Mouse (Mus musculus): Measurements from ENCODE around the gene Zfp207.

GRCm38 (mm10) chr11:80419743-80420142 lies 36.7 kb downstream of the Zfp207 start:
- TF ChIP-seq TBP (IDR thresholded peaks at IDR 0.05; ENCODE audit: low read depth, low read length) (no peak), ZC3H11A (IDR thresholded peaks at IDR 0.05; ENCODE audit: low read depth, low read length) (no peak), MYC (IDR thresholded peaks at IDR 0.05; ENCODE audit: low read depth, low read length) (no peak), CTCF (IDR thresholded peaks at IDR 0.05 in 2 of 3, conservative IDR thresholded peaks at IDR 0.05 in 1 of 3; ENCODE audit: control insufficient read depth in 1 of 3, insufficient read depth in 1 of 3, low read depth in 2 of 3, low read length in 3 of 3, poor library complexity in 1 of 3, severe bottlenecking in 1 of 3) (no peak), ZMIZ1 (IDR thresholded peaks at IDR 0.05; ENCODE audit: low read depth, low read length) (no peak), POLR2A (IDR thresholded peaks at IDR 0.05; ENCODE audit: control insufficient read depth in 1 of 2, insufficient read depth in 1 of 2, low read depth in 1 of 2, low read length in 2 of 2, poor library complexity in 1 of 2) (no peak), EP300 (IDR thresholded peaks at IDR 0.05; ENCODE audit: low read depth in 1 of 2, low read length in 2 of 2) (no peak), CHD2 (IDR thresholded peaks at IDR 0.05; ENCODE audit: low read length) (no peak), USF1 (IDR thresholded peaks at IDR 0.05; ENCODE audit: low read depth, low read length) (no peak), UBTF (IDR thresholded peaks at IDR 0.05; ENCODE audit: borderline replicate concordance, insufficient read depth, low read depth, low read length) (no peak), CHD1 (IDR thresholded peaks at IDR 0.05; ENCODE audit: low read depth, low read length) (no peak), HCFC1 (IDR thresholded peaks at IDR 0.05; ENCODE audit: low read depth, low read length) (no peak), RCOR1 (IDR thresholded peaks at IDR 0.05; ENCODE audit: low read depth, low read length) (no peak), TAL1 (IDR thresholded peaks at IDR 0.05; ENCODE audit: low read length) (no peak)

All from MEL (cell line).